Mouse (Mus musculus): ENCODE results near the gene Zfand2a.

Gene Zfand2a

GRCm38 (mm10) chr5:139432747-139433508 lies 51.4 kb downstream of the Zfand2a start:
- in situ Hi-C loops (cut with MseI, MboI) = no loop called here

GRCm38 (mm10) chr5:139432333-139432732 lies 52.0 kb downstream of the Zfand2a start:
- in situ Hi-C loops (cut with MseI, MboI) = no loop called here

DNA sequence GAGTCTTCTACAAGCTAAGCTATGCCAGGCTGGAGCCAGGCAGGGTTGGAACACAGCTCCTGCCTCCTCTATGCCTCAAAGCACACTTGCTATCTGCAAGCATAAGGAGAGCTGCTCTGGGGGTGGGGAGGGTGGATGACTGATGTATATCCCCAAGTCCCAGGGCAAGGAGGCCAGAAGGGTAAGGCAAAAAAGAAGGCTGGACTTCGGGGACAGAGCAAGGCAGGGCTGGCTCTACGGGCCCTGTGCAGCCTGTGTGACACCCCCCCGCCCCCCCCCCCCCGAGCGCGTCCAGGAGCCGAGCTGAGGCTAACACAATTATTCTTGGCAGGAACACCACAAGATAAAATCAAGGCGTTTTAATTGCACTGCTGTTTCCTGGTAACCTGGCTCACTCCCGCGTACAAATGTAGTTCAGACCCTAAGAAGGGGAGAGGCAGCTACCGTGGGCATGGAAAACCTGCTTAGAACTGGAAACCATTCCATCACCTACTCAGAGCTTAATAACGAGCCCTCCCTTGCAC lies 54.5 kb downstream of the Zfand2a start:
- in situ Hi-C loops (cut with MseI, MboI) = no loop called here

DNA sequence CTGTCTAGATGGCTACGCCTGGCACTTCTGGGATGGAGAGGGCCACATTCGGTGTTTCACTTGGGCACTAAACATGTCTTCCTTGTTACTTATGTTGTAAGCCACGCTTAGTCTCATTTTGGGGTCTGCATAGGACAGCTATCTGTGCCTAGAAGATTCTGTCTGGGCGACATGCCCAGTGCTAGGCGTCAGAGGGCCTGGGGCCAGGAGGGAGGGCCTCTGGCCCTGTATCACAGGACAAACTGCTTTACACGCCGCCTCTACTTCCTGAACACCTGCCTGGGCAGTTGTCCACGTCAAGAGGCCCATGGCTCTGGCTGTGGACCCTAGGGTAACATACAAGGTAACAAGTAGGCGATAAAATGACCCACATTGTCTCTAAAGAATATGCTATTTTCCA lies 56.4 kb downstream of the Zfand2a start:
- in situ Hi-C loops (cut with MseI, MboI) = no loop called here

DNA sequence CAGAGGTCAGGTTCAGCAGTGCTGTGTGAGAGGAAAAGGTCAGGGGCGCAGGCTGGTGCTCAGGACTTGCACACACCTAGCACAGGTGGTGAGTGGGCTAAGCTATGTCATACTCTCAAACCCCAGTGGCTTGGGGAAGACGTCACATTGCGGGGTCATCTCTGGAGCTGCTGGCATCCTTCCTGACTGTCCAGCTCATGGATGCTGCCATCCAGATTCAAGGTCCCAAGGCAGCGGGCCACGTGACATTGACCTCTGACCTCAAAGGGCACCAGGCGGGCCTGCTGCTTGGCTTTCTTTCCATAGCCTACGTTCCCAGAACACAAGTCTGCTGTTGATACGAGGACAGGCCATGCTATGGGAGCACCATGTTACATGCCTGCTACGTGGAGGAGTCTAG lies 57.3 kb downstream of the Zfand2a start:
- in situ Hi-C loops (cut with MseI, MboI) = no loop called here

DNA sequence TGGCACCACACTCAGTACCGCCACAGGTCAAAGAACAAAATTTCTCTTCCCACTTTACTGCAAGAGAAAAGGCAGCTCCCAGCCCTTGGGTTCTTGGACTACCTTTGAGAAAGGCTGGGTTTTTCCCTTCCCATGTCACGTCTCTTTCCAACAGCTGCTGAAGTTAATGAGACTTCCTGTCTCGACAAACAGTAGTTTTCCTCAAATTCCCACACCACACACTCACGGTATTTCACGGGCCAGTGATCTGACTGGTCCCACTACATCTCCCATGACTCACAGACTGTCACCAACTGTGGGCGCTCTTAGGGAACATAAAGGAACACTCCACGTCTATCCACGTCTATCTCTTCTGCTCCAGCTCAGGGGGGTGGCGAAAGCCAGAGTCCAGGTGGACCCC lies 59.2 kb downstream of the Zfand2a start:
- in situ Hi-C loops (cut with MseI, MboI) = no loop called here

DNA sequence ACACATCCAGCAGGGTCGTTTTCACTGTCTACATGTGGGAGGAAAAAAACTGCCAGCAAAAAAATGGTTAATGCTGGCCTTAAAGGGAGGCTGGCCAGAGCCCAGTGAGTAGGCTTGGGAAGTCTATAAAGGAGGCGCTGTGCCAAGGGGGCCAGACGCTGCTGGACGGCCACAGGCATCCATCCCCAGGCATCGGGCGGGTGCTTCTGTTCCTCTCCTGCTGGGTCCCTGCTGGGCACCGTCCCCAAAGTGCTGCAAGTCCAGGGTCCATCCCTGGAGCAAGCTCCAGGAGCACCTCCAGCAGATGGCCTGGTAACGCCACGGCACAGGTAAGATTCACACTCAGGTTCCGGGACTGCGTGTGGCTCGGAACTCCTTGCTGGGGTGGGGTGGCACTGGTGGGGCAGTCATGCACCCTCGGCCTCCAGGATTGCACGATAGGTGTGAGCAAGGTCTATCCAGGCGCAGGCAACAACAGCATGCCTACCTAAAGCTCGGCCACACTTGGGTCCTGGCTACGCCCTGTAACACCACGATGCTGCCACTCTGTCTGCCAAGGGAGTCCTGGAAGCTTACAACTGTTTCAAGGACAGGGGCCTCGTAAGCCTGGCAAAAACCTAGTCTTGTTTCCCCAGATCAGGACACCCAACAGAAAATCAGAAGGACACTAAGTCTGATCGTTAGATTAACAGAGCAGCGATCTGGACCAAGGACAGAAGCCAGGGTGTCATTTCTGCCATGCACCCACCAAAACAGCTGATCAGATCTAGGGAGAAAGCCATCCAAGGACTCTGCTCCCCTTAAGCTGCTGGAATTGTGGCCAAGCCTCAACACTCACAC lies 61.1 kb downstream of the Zfand2a start, which contains the start of gene Gper1:
TSS of gene Gper1 (plus strand) at position 126 of the 840 bp plus-strand sequence.
- in situ Hi-C loops (cut with MseI, MboI) = no loop called here

All from mouse trophoblast stem cell (cell line).